Comparison of ENCODE assay signal across 31 mouse cellular contexts in genomic region chr9:37266622-37267021, GRCm38 (mm10).
"Had no signal": no experiment of that assay in that cellular context is flagged by ENCODE, and none has a peak within 500 bp of the region (broad histone marks: within the 10 kb centered on the region; RNA-seq: fewer than 3 reads in every experiment).

No protein-coding gene starts in this region.

- H3K27me3 ChIP-seq: limb, embryonic 12.5 days; limb, embryonic 13.5 days; limb, embryonic 15.5 days; liver, embryonic 12.5 days; liver, embryonic 13.5 days; liver, embryonic 15.5 days; lung, embryonic 15.5 days; midbrain, embryonic 12.5 days; midbrain, embryonic 13.5 days; midbrain, embryonic 15.5 days; neural tube, embryonic 12.5 days had no signal

- DNase-seq: left cerebral cortex, postnatal 4 days; liver; liver, embryonic 13.5 days; liver, postnatal 0 days; lung, adult 18-20 months; lung, adult 2 months; lung, embryonic 14.5 days; lung, postnatal 10 days; lung, postnatal 14 days; lung, postnatal 36 days; lung, postnatal 4 days; midbrain, embryonic 14.5 days had no signal

- H3K4me3 ChIP-seq: limb, embryonic 12.5 days; limb, embryonic 13.5 days; limb, embryonic 15.5 days; liver, embryonic 12.5 days; liver, embryonic 13.5 days; liver, embryonic 15.5 days; lung, embryonic 15.5 days; megakaryocyte, embryonic 14.5 days; midbrain, embryonic 10.5 days; midbrain, embryonic 12.5 days; midbrain, embryonic 13.5 days; midbrain, embryonic 15.5 days; myocyte; neural tube, embryonic 12.5 days had no signal

- ATAC-seq: liver, embryonic 12.5 days; liver, postnatal 0 days; lung, postnatal 0 days; midbrain, embryonic 13.5 days; midbrain, embryonic 15.5 days; midbrain, embryonic 16.5 days had no signal

- H3K27ac ChIP-seq: limb, embryonic 12.5 days; limb, embryonic 13.5 days; limb, embryonic 15.5 days; liver, embryonic 12.5 days; liver, embryonic 13.5 days; liver, embryonic 14.5 days; liver, embryonic 15.5 days; lung, embryonic 15.5 days; macrophage; midbrain, embryonic 10.5 days; midbrain, embryonic 12.5 days; midbrain, embryonic 13.5 days; midbrain, embryonic 15.5 days; neural tube, embryonic 12.5 days had no signal

- H3K9me3 ChIP-seq: limb, embryonic 12.5 days; limb, embryonic 13.5 days; limb, embryonic 15.5 days; liver, embryonic 12.5 days; liver, embryonic 13.5 days; liver, embryonic 15.5 days; lung, embryonic 15.5 days; megakaryocyte, embryonic 14.5 days; midbrain, embryonic 10.5 days; midbrain, embryonic 12.5 days; midbrain, embryonic 13.5 days; midbrain, embryonic 15.5 days; neural tube, embryonic 12.5 days had no signal

- H3K4me2 ChIP-seq: limb, embryonic 12.5 days; limb, embryonic 13.5 days; limb, embryonic 15.5 days; liver, embryonic 11.5 days; liver, embryonic 12.5 days; liver, embryonic 13.5 days; liver, embryonic 15.5 days; lung, embryonic 14.5 days; lung, embryonic 15.5 days; midbrain, embryonic 11.5 days; midbrain, embryonic 12.5 days; midbrain, embryonic 13.5 days; midbrain, embryonic 15.5 days; neural tube, embryonic 12.5 days had no signal

- H3K4me1 ChIP-seq: limb, embryonic 12.5 days; limb, embryonic 13.5 days; limb, embryonic 15.5 days; liver, embryonic 12.5 days; liver, embryonic 13.5 days; liver, embryonic 15.5 days; lung, embryonic 15.5 days; midbrain, embryonic 12.5 days; midbrain, embryonic 13.5 days; midbrain, embryonic 15.5 days; neural tube, embryonic 12.5 days had no signal

- H3K9ac ChIP-seq: limb, embryonic 12.5 days; limb, embryonic 13.5 days; limb, embryonic 15.5 days; liver, embryonic 12.5 days; liver, embryonic 13.5 days; liver, embryonic 14.5 days; liver, embryonic 15.5 days; liver, postnatal 0 days; lung, embryonic 14.5 days; lung, embryonic 15.5 days; midbrain, embryonic 12.5 days; midbrain, embryonic 13.5 days; midbrain, embryonic 15.5 days; neural tube, embryonic 12.5 days had no signal

- H3K36me3 ChIP-seq: limb, embryonic 12.5 days; limb, embryonic 13.5 days; limb, embryonic 15.5 days; liver, embryonic 12.5 days; liver, embryonic 13.5 days; liver, embryonic 15.5 days; lung, embryonic 15.5 days; midbrain, embryonic 10.5 days; midbrain, embryonic 12.5 days; midbrain, embryonic 13.5 days; midbrain, embryonic 15.5 days; neural tube, embryonic 12.5 days had no signal
